Mouse (Mus musculus) lung, postnatal 25 days (tissue): ENCODE results near the gene Gja10.

Source experiments
- DNase-seq: peaks from one replicate; pipeline ENCODE4 v3.0.0; 2022; ENCODE audit warnings: low spot score

Gja10 gene

GRCm38 (mm10) chr4:32602660-32603059 lies at the start of gene Gja10:
TSS of gene Gja10 (minus strand) at chr4:32602760.
- no peak for DNase-seq

GRCm38 (mm10) chr4:32651669-32652068 lies 49.1 kb upstream of the Gja10 start:
- DNase-seq, result peak; percentile 9

- peak; percentile 32 for DNase-seq
Observed at GRCm38 (mm10) chr4:32621637-32622036, 19.1 kb upstream of the Gja10 start.

GRCm38 (mm10) chr4:32615034-32615881 lies 12.7 kb upstream of the Gja10 start, which contains the start of gene Casp8ap2:
TSS of gene Casp8ap2 (plus strand) at chr4:32615451.
- peak; percentile 100 for DNase-seq

- peak; percentile 17 for DNase-seq
Observed at GRCm38 (mm10) chr4:32601135-32601534, 1.4 kb downstream of the Gja10 start.

GRCm38 (mm10) chr4:32588237-32588636 lies 14.3 kb downstream of the Gja10 start:
- no peak for DNase-seq

- no peak for DNase-seq
Observed at GRCm38 (mm10) chr4:32587543-32587942, 15.0 kb downstream of the Gja10 start.

- peak; percentile 39 for DNase-seq
Observed at GRCm38 (mm10) chr4:32586596-32586995, 16.0 kb downstream of the Gja10 start.

- no peak for DNase-seq
Observed at GRCm38 (mm10) chr4:32584181-32584580, 18.4 kb downstream of the Gja10 start.

GRCm38 (mm10) chr4:32579850-32580249 lies 22.7 kb downstream of the Gja10 start:
- no peak for DNase-seq

- peak; percentile 43 for DNase-seq
Observed at GRCm38 (mm10) chr4:32575165-32575564, 27.4 kb downstream of the Gja10 start.

GRCm38 (mm10) chr4:32574604-32575003 lies 28.0 kb downstream of the Gja10 start:
- no peak for DNase-seq

- no peak for DNase-seq
Observed at GRCm38 (mm10) chr4:32573586-32573985, 29.0 kb downstream of the Gja10 start.

GRCm38 (mm10) chr4:32572118-32572517 lies 30.4 kb downstream of the Gja10 start:
- DNase-seq, result peak; percentile 55

GRCm38 (mm10) chr4:32571441-32571840 lies 31.1 kb downstream of the Gja10 start:
- peak; percentile 16 for DNase-seq

- DNase-seq, result no peak
Observed at GRCm38 (mm10) chr4:32570939-32571317, 31.6 kb downstream of the Gja10 start.

GRCm38 (mm10) chr4:32569995-32570938 lies 32.3 kb downstream of the Gja10 start:
- DNase-seq, result peak; percentile 46

GRCm38 (mm10) chr4:32569054-32569453 lies 33.5 kb downstream of the Gja10 start:
- no peak for DNase-seq

- peak; percentile 47 for DNase-seq
Observed at GRCm38 (mm10) chr4:32564918-32565317, 37.6 kb downstream of the Gja10 start.

GRCm38 (mm10) chr4:32564416-32564815 lies 38.1 kb downstream of the Gja10 start:
- peak; percentile 15 for DNase-seq

- no peak for DNase-seq
Observed at GRCm38 (mm10) chr4:32562319-32563115, 40.0 kb downstream of the Gja10 start.
